Mouse (Mus musculus): ENCODE data around the gene Gm20538. TPM values are rescaled to one million over a fixed set of nuclear protein-coding genes. Genes with fewer than 3 reads are reported as not detected.
A peak's percentile ranks its signal among the peaks of the same experiment; 100 is the strongest.

Gm20538 gene
- polyA plus RNA-seq, 1 experiment, result not detected

- no peak overlapping the region for H3K27ac ChIP-seq (ENCODE audit: insufficient read depth, low read depth, low read length)
- H3K4me3 ChIP-seq (ENCODE audit: insufficient read depth, low read depth, low read length), result no peak overlapping the region
- no peak for TF ChIP-seq POLR2A (IDR thresholded peaks at IDR 0.05; ENCODE audit: low read depth, low read length)
- TF ChIP-seq CTCF (conservative IDR thresholded peaks at IDR 0.05; ENCODE audit: insufficient read depth, insufficient read length, low read depth, low read length), result peak; percentile 60
- WGBS, result 33% methylated on average over 3 of the region's 3 CpGs
- no peaks in the 10 kb centered on the region for H3K36me3 ChIP-seq (ENCODE audit: control insufficient read depth, insufficient read depth, low read length)
- DNase-seq, result peak; percentile 38
- H3K4me1 ChIP-seq (ENCODE audit: control insufficient read depth, insufficient read depth, low read length), result no peaks in the 10 kb centered on the region
- H3K27me3 ChIP-seq (replicated peaks; ENCODE audit: control insufficient read depth, insufficient read depth, low read length), result no peaks in the 10 kb centered on the region
Observed at GRCm38 (mm10) chr19:44535376-44535775, 17.3 kb downstream of the Gm20538 start.

GRCm38 (mm10) chr19:44530018-44530417 is 22.6 kb downstream of the Gm20538 start:
- TF ChIP-seq CTCF (conservative IDR thresholded peaks at IDR 0.05; ENCODE audit: insufficient read depth, insufficient read length, low read depth, low read length) (no peak), POLR2A (IDR thresholded peaks at IDR 0.05; ENCODE audit: low read depth, low read length) (no peak)
- H3K27me3 ChIP-seq (replicated peaks; ENCODE audit: control insufficient read depth, insufficient read depth, low read length), result no peaks in the 10 kb centered on the region
- H3K4me1 ChIP-seq (ENCODE audit: control insufficient read depth, insufficient read depth, low read length), result no peaks in the 10 kb centered on the region
- no peak overlapping the region for H3K27ac ChIP-seq (ENCODE audit: insufficient read depth, low read depth, low read length)
- no peak for DNase-seq
- H3K36me3 ChIP-seq (ENCODE audit: control insufficient read depth, insufficient read depth, low read length), result no peaks in the 10 kb centered on the region
- no peak overlapping the region for H3K4me3 ChIP-seq (ENCODE audit: insufficient read depth, low read depth, low read length)
- WGBS, result 89% methylated on average over 6 of the region's 6 CpGs

GRCm38 (mm10) chr19:44525551-44526205 is 27.0 kb downstream of the Gm20538 start:
- no peak overlapping the region for H3K4me3 ChIP-seq (ENCODE audit: insufficient read depth, low read depth, low read length)
- DNase-seq, result no peak
- no peaks in the 10 kb centered on the region for H3K27me3 ChIP-seq (replicated peaks; ENCODE audit: control insufficient read depth, insufficient read depth, low read length)
- TF ChIP-seq POLR2A (IDR thresholded peaks at IDR 0.05; ENCODE audit: low read depth, low read length) (no peak), CTCF (conservative IDR thresholded peaks at IDR 0.05; ENCODE audit: insufficient read depth, insufficient read length, low read depth, low read length) (no peak)
- H3K36me3 ChIP-seq (ENCODE audit: control insufficient read depth, insufficient read depth, low read length), result no peaks in the 10 kb centered on the region
- WGBS, result 65% methylated on average over 9 of the region's 9 CpGs
- H3K4me1 ChIP-seq (ENCODE audit: control insufficient read depth, insufficient read depth, low read length), result no peaks in the 10 kb centered on the region
- no peak overlapping the region for H3K27ac ChIP-seq (ENCODE audit: insufficient read depth, low read depth, low read length)

- 25% methylated on average over 7 of the region's 7 CpGs for WGBS
- TF ChIP-seq CTCF (conservative IDR thresholded peaks at IDR 0.05; ENCODE audit: insufficient read depth, insufficient read length, low read depth, low read length), result peak; percentile 27; the same call in 1 of the 2 replicates
- TF ChIP-seq POLR2A (IDR thresholded peaks at IDR 0.05; ENCODE audit: low read depth, low read length), result no peak
- H3K27ac ChIP-seq (ENCODE audit: insufficient read depth, low read depth, low read length), result no peak overlapping the region
- no peaks in the 10 kb centered on the region for H3K27me3 ChIP-seq (replicated peaks; ENCODE audit: control insufficient read depth, insufficient read depth, low read length)
- H3K4me3 ChIP-seq (ENCODE audit: insufficient read depth, low read depth, low read length), result no peak overlapping the region
- H3K4me1 ChIP-seq (ENCODE audit: control insufficient read depth, insufficient read depth, low read length), result no peaks in the 10 kb centered on the region; the same call in 1 of the 2 replicates
- DNase-seq, result peak; percentile 60
- H3K36me3 ChIP-seq (ENCODE audit: control insufficient read depth, insufficient read depth, low read length), result no peaks in the 10 kb centered on the region
Observed at GRCm38 (mm10) chr19:44519152-44519551, 33.5 kb downstream of the Gm20538 start.

GRCm38 (mm10) chr19:44517996-44518768 is 34.4 kb downstream of the Gm20538 start:
- no peaks in the 10 kb centered on the region for H3K36me3 ChIP-seq (ENCODE audit: control insufficient read depth, insufficient read depth, low read length)
- H3K4me3 ChIP-seq (ENCODE audit: insufficient read depth, low read depth, low read length), result no peak overlapping the region
- DNase-seq, result peak; percentile 34
- WGBS, result 66% methylated on average over 12 of the region's 12 CpGs
- no peak overlapping the region for H3K27ac ChIP-seq (ENCODE audit: insufficient read depth, low read depth, low read length)
- H3K27me3 ChIP-seq (replicated peaks; ENCODE audit: control insufficient read depth, insufficient read depth, low read length), result no peaks in the 10 kb centered on the region
- no peak for TF ChIP-seq POLR2A (IDR thresholded peaks at IDR 0.05; ENCODE audit: low read depth, low read length)
- no peak; the same call in 1 of the 2 replicates for TF ChIP-seq CTCF (conservative IDR thresholded peaks at IDR 0.05; ENCODE audit: insufficient read depth, insufficient read length, low read depth, low read length)
- H3K4me1 ChIP-seq (ENCODE audit: control insufficient read depth, insufficient read depth, low read length), result no peaks in the 10 kb centered on the region; the same call in 1 of the 2 replicates

GRCm38 (mm10) chr19:44515769-44516168 is 36.9 kb downstream of the Gm20538 start:
- Histone ChIP-seq H3K27ac (ENCODE audit: insufficient read depth, low read depth, low read length) (no peak overlapping the region), H3K27me3 (replicated peaks; ENCODE audit: control insufficient read depth, insufficient read depth, low read length) (no peaks in the 10 kb centered on the region), H3K4me1 (ENCODE audit: control insufficient read depth, insufficient read depth, low read length) (no peaks in the 10 kb centered on the region; the same call in 1 of the 2 replicates), H3K4me3 (ENCODE audit: insufficient read depth, low read depth, low read length) (no peak overlapping the region), H3K36me3 (ENCODE audit: control insufficient read depth, insufficient read depth, low read length) (no peaks in the 10 kb centered on the region)
- 55% methylated on average over 6 of the region's 6 CpGs for WGBS
- TF ChIP-seq POLR2A (IDR thresholded peaks at IDR 0.05; ENCODE audit: low read depth, low read length), result no peak
- TF ChIP-seq CTCF (conservative IDR thresholded peaks at IDR 0.05; ENCODE audit: insufficient read depth, insufficient read length, low read depth, low read length), result no peak
- DNase-seq, result no peak

All from kidney, adult 2 months (tissue).